Mouse (Mus musculus) neural tube, embryonic 15.5 days (tissue): ENCODE measurements around the gene Slc12a8. TPM values are rescaled to one million over a fixed set of nuclear protein-coding genes. Genes with fewer than 3 reads are reported as not detected.

ENCODE experiments used
- polyA plus RNA-seq: library from polyadenylated mRNA; unstranded; fragments of >200 nt; fragmentation: Nextera tagmentation; extraction: Ambion mirVana; gene quantifications from 2 replicates; pipeline ENCODE4 v1.2.1, GENCODE M21; 2015

The Slc12a8 gene
- polyA plus RNA-seq, 1 experiment from 2014 or later: 0.72 TPM

Other genes with a start within 250 kb of the Slc12a8 start
- 43.3 and 50.0 TPM in 2 replicates for gene Zfp148, start 136.5 kb upstream of the Slc12a8 start, polyA plus RNA-seq
- gene Heg1, start 167.0 kb downstream of the Slc12a8 start, polyA plus RNA-seq: 7.8 and 10.9 TPM in 2 replicates